Mouse (Mus musculus): ENCODE data around the gene 2010003K11Rik.

GRCm38 (mm10) chr19:4536606-4537005 is 38.2 kb upstream of the 2010003K11Rik start:
- TF ChIP-seq EP300 (IDR thresholded peaks at IDR 0.05; ENCODE audit: low read length) (no peak), POLR2A (IDR thresholded peaks at IDR 0.05; ENCODE audit: low read depth, low read length) (no peak), PAX5 (IDR thresholded peaks at IDR 0.05; ENCODE audit: low read length) (no peak), JUND (conservative IDR thresholded peaks at IDR 0.05; ENCODE audit: low read depth, low read length) (no peak)
